Mouse (Mus musculus) hindbrain, embryonic 15.5 days (tissue): Measurements from ENCODE around the gene Catsper4. TPM values are rescaled to one million over a fixed set of nuclear protein-coding genes. Genes with fewer than 3 reads are reported as not detected.

Source experiments
- ATAC-seq: fragments of 200-750 bp; cut with Nextera tagmentation; 2 replicates; pipeline ENCODE4 v1.8.0; 2017; ENCODE audit warnings: low read depth, moderate number of reproducible peaks, moderate TSS enrichment; ENCODE audit not compliant: low FRiP score
- H3K27ac ChIP-seq: fragments of 300-500 bp; sonication (generic); replicated peaks from 2 replicates; pipeline ENCODE4 v1.5.1; 2015; ENCODE audit warnings: mild to moderate bottlenecking, inconsistent platforms
- H3K27me3 ChIP-seq: fragments of 300-500 bp; sonication (generic); 2 replicates; pipeline ENCODE4 v1.6.1; 2015; ENCODE audit warnings: control low read depth, inconsistent platforms
- H3K36me3 ChIP-seq: fragments of 300-500 bp; sonication (generic); 2 replicates; pipeline ENCODE4 v1.6.1; 2015; ENCODE audit warnings: control low read depth, inconsistent platforms
- H3K4me1 ChIP-seq: fragments of 300-500 bp; sonication (generic); replicated peaks from 2 replicates; pipeline ENCODE4 v1.6.1; 2015; ENCODE audit warnings: control low read depth, inconsistent platforms
- H3K4me2 ChIP-seq: fragments of 300-500 bp; sonication (generic); 2 replicates; pipeline ENCODE4 v1.6.1; 2015; ENCODE audit warnings: moderate library complexity, mild to moderate bottlenecking, inconsistent platforms
- H3K4me3 ChIP-seq: fragments of 300-500 bp; sonication (generic); 2 replicates; pipeline ENCODE4 v1.5.1; 2015; ENCODE audit warnings: mild to moderate bottlenecking, inconsistent platforms
- H3K9ac ChIP-seq: fragments of 300-500 bp; sonication (generic); 2 replicates; pipeline ENCODE4 v1.6.1; 2015; ENCODE audit warnings: inconsistent platforms
- H3K9me3 ChIP-seq: fragments of 300-500 bp; sonication (generic); 2 replicates; pipeline ENCODE4 v1.6.1; 2016; ENCODE audit warnings: control low read depth, inconsistent platforms
- WGBS: fragments of 180-500 bp; shearing (Covaris S2); methylation state at CpG from one replicate; pipeline ENCODE4 v1.1.7; 2015; 5-methylcytosine and 5-hydroxymethylcytosine counted together
- polyA plus RNA-seq: library from polyadenylated mRNA; unstranded; fragments of >200 nt; fragmentation: Nextera tagmentation; extraction: Ambion mirVana; gene quantifications from 2 replicates; pipeline ENCODE4 v1.2.1, GENCODE M21; 2015

Gene Catsper4
- polyA plus RNA-seq, 1 experiment from 2014 or later: 0.34 TPM

GRCm38 (mm10) chr4:134256407-134257197, 29.4 kb upstream of the Catsper4 start:
- ATAC-seq: no peak
- no peak overlapping the region for H3K4me3 ChIP-seq
- H3K4me2 ChIP-seq: no peak overlapping the region
- H3K27me3 ChIP-seq: peaks cover 36% of the 10 kb centered on the region
- H3K4me1 ChIP-seq: peaks cover 23% of the 10 kb centered on the region
- no peak overlapping the region for H3K9ac ChIP-seq
- H3K9me3 ChIP-seq: no peaks in the 10 kb centered on the region
- H3K36me3 ChIP-seq: no peaks in the 10 kb centered on the region
- H3K27ac ChIP-seq: peak overlapping the region; percentile 19; the same call in 1 of the 2 replicates
- WGBS: 7% methylated on average over 19 of the region's 19 CpGs

- Histone ChIP-seq H3K36me3 (no peaks in the 10 kb centered on the region), H3K9ac (no peak overlapping the region), H3K4me3 (no peak overlapping the region), H3K4me2 (no peak overlapping the region), H3K4me1 (peaks cover 30% of the 10 kb centered on the region), H3K27me3 (peaks cover 36% of the 10 kb centered on the region), H3K27ac (0 out of 2 replicates have a peak overlapping the region, but pooled peaks have one; percentile 19), H3K9me3 (no peaks in the 10 kb centered on the region)
- WGBS: 19% methylated on average over 4 of the region's 4 CpGs
- ATAC-seq: no peak
Observed at GRCm38 (mm10) chr4:134255854-134256253, 28.7 kb upstream of the Catsper4 start.

- Histone ChIP-seq H3K36me3 (no peaks in the 10 kb centered on the region), H3K9ac (no peak overlapping the region), H3K27me3 (peaks cover 36% of the 10 kb centered on the region), H3K4me1 (peaks cover 40% of the 10 kb centered on the region), H3K4me3 (no peak overlapping the region), H3K9me3 (no peaks in the 10 kb centered on the region), H3K27ac (no peak overlapping the region), H3K4me2 (no peak overlapping the region)
- 23% methylated on average over 3 of the region's 3 CpGs for WGBS
- no peak for ATAC-seq
Observed at GRCm38 (mm10) chr4:134254835-134255234, 27.7 kb upstream of the Catsper4 start.

GRCm38 (mm10) chr4:134253722-134254324, 26.6 kb upstream of the Catsper4 start, which contains the start of gene Grrp1:
Grrp1 (minus strand) TSS chr4:134254106.
- ATAC-seq: no peak
- H3K36me3 ChIP-seq: no peaks in the 10 kb centered on the region
- 2% methylated on average over 13 of the region's 13 CpGs for WGBS
- H3K27ac ChIP-seq: peak within 1 kb of the TSS; percentile 36; the same call in 1 of the 2 replicates
- H3K9me3 ChIP-seq: no peaks in the 10 kb centered on the region
- H3K4me1 ChIP-seq: peaks cover 50% of the 10 kb centered on the region
- H3K27me3 ChIP-seq: peaks cover 36% of the 10 kb centered on the region
- peak within 1 kb of the TSS; percentile 89 for H3K4me2 ChIP-seq
- H3K9ac ChIP-seq: 0 out of 2 replicates have a peak within 1 kb of the TSS, but pooled peaks have one; percentile 3
- H3K4me3 ChIP-seq: peak within 1 kb of the TSS; percentile 56

DNA sequence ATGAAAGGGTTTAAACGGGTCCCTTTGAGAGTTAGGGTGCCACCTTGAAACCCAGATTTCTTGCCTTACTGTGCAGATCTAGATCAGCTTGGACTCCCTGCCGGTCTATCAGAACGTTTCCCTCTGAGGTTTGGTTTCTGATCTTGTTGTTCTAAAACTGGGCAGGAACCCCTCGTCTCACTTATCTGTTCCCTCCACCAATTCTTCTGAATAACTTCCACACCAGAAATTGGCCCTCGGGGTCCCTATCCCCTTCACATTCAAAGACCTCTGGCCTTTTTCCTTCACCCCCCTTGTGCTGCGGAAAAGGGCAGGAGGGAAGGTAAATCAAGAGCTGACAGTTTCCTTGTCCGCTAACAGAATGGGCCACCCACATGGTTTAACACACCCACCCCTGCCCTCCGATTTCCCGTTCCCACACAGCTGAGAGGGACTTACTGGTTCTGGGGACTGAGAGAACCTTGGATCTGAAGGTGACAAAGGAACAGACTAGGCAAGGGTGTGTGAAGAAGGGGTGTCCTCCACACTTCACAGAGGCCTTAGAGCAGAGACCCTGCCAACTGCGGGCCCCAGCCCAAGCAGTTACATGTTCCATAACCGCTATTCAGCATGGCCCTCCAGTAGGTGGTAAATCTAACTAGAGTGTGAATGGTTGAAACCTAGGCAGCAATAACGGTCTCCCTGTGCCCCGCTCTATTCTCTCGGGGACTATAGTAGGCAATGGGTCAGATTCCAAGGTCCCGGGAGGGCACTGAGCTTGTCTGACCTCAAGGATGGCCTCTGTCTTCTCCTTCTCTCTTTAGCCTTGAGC, 25.9 kb upstream of the Catsper4 start:
- no peaks in the 10 kb centered on the region for H3K9me3 ChIP-seq
- WGBS: 9% methylated on average over 15 of the region's 15 CpGs
- H3K4me2 ChIP-seq: peak overlapping the region; percentile 89
- H3K4me3 ChIP-seq: peak overlapping the region; percentile 56
- H3K4me1 ChIP-seq: peaks cover 50% of the 10 kb centered on the region
- peaks cover 42% of the 10 kb centered on the region for H3K27me3 ChIP-seq
- no peak for ATAC-seq
- H3K9ac ChIP-seq: 0 out of 2 replicates have a peak overlapping the region, but pooled peaks have one; percentile 3
- H3K36me3 ChIP-seq: no peaks in the 10 kb centered on the region
- H3K27ac ChIP-seq: peak overlapping the region; percentile 86; the same call in 1 of the 2 replicates

GRCm38 (mm10) chr4:134252131-134252910, 25.1 kb upstream of the Catsper4 start:
- 7% methylated on average over 22 of the region's 22 CpGs for WGBS
- H3K27me3 ChIP-seq: peaks cover 48% of the 10 kb centered on the region
- peak; percentile 13; the same call in 1 of the 2 replicates for ATAC-seq
- H3K4me3 ChIP-seq: peak overlapping the region; percentile 56
- H3K9ac ChIP-seq: peak overlapping the region; percentile 61
- H3K9me3 ChIP-seq: no peaks in the 10 kb centered on the region
- peaks cover 50% of the 10 kb centered on the region for H3K4me1 ChIP-seq
- no peaks in the 10 kb centered on the region for H3K36me3 ChIP-seq
- peak overlapping the region; percentile 89 for H3K4me2 ChIP-seq
- peak overlapping the region; percentile 86 for H3K27ac ChIP-seq

- Histone ChIP-seq H3K4me3 (peak overlapping the region; percentile 56), H3K27me3 (peaks cover 51% of the 10 kb centered on the region), H3K9me3 (no peaks in the 10 kb centered on the region), H3K9ac (peak overlapping the region; percentile 61), H3K36me3 (no peaks in the 10 kb centered on the region), H3K4me2 (peak overlapping the region; percentile 89), H3K4me1 (peaks cover 53% of the 10 kb centered on the region), H3K27ac (peak overlapping the region; percentile 86)
- under 1% methylated on average over 85 of the region's 91 CpGs for WGBS
- ATAC-seq: peak; percentile 67
Observed at GRCm38 (mm10) chr4:134251241-134252130, 24.3 kb upstream of the Catsper4 start.

DNA sequence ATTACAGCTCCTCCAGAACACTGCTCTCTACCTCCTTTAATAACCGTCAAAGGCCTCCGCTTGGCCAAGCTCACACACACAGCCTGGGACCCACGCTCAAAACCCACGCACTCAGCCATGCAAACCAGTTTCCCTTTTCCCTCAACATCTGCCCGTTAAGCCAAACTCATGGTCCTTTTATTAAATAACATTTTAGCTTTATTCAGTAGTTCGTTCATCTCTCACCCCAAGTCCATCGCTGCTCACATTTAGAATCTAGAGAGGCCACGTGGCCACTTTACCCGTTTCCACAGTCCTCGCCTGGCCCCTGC, 23.7 kb upstream of the Catsper4 start:
- Histone ChIP-seq H3K4me3 (peak overlapping the region; percentile 56), H3K4me1 (peaks cover 59% of the 10 kb centered on the region), H3K27ac (peak overlapping the region; percentile 86), H3K27me3 (peaks cover 50% of the 10 kb centered on the region), H3K36me3 (no peaks in the 10 kb centered on the region), H3K9me3 (no peaks in the 10 kb centered on the region), H3K9ac (peak overlapping the region; percentile 61), H3K4me2 (peak overlapping the region; percentile 89)
- ATAC-seq: no peak
- WGBS: 5% methylated on average over 10 of the region's 10 CpGs

DNA sequence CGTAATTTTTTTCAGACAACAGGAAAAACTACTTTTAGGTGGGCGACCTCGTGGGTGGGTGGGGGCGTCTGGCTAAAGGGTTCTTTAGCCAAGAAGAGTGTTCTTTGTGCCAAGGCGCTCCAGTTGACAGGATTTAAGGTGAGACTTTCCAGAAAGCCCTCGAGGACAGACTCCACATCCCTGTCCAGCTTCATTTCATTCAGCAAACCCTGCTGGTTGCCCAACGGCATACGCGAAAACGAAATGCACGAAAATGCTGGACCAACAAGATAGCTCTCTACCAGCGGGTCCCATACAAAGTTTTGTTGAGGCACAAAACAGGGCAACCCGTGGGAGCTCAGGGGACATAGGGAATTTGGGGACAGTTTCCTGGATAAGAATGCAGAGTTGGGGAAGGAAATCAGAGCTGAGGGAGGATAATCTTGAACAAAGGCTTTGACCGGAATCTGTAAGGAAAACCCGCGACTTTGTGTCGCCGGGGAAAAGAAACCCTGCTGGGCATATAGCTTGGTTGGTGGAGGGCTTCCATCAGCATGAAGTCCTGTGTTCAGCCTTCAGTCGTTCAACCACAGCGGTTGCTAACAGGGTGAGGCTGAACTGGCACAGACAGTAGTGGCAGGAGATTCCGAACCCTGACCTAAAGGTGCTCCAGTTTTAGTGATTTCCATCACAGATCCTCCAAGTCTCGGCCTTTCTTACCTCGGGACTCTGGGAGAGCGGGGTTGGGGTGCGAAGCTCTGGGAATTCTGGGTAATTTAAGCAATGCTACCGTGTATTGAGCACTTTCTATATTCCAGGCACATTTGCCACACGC, 23.1 kb upstream of the Catsper4 start:
- H3K4me2 ChIP-seq: peak overlapping the region; percentile 89
- H3K4me1 ChIP-seq: peaks cover 63% of the 10 kb centered on the region
- WGBS: 6% methylated on average over 27 of the region's 27 CpGs
- peaks cover 50% of the 10 kb centered on the region for H3K27me3 ChIP-seq
- H3K27ac ChIP-seq: peak overlapping the region; percentile 86
- H3K4me3 ChIP-seq: peak overlapping the region; percentile 56
- H3K36me3 ChIP-seq: no peaks in the 10 kb centered on the region
- peak overlapping the region; percentile 61 for H3K9ac ChIP-seq
- ATAC-seq: no peak
- H3K9me3 ChIP-seq: no peaks in the 10 kb centered on the region

DNA sequence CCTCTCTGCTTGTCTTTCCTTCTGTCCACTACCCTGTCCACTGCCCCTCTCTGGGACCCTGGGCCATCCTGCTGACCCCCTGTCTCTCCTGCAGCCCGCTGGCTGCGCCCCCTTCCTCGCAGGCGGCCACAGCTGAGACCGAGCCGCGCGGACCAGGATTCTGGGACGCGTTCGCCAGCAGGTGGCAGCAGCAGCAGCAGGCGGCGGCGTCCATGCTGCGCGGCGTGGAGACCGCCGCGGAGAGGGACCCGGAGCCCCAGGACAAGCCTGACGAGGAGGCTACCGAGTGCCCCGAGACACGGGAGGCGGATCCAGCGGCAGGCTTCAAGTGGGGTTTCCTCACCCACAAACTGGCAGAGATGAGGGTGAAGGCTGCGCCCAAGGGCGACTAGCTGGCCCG, 22.5 kb upstream of the Catsper4 start:
- peaks cover 45% of the 10 kb centered on the region for H3K27me3 ChIP-seq

More for the DNA sequence above, 22.5 kb upstream of the Catsper4 start:
- no peaks in the 10 kb centered on the region for H3K9me3 ChIP-seq
- WGBS: under 1% methylated on average over 30 of the region's 30 CpGs
- no peaks in the 10 kb centered on the region for H3K36me3 ChIP-seq
- H3K9ac ChIP-seq: peak overlapping the region; percentile 41
- H3K4me3 ChIP-seq: peak overlapping the region; percentile 56
- ATAC-seq: peak; percentile 29; the same call in 1 of the 2 replicates
- H3K4me2 ChIP-seq: peak overlapping the region; percentile 89
- H3K27ac ChIP-seq: no peak overlapping the region
- peaks cover 68% of the 10 kb centered on the region for H3K4me1 ChIP-seq
